Mouse (Mus musculus) MEL (cell line): ENCODE measurements around the gene Retreg1. TPM values are rescaled to one million over a fixed set of nuclear protein-coding genes. Genes with fewer than 3 reads are reported as not detected.

Experiments
- DNase-seq: peaks from one replicate; pipeline ENCODE4 v3.0.0; 2011; ENCODE audit warnings: low read depth, low spot score
- H3K27ac ChIP-seq: 2 replicates; pipeline ENCODE4 v1.5.1; 2012; ENCODE audit warnings: low read depth, mild to moderate bottlenecking, control low read depth, low read length, moderate library complexity; ENCODE audit not compliant: control insufficient read depth
- H3K27me3 ChIP-seq, 2 experiments: fragments of 150-350 bp in 1 of 2; sonication (generic) in 1 of 2; 2 replicates each; pipeline ENCODE4 v1.6.1; 2012; ENCODE audit warnings: low read length in 2 of 2, mild to moderate bottlenecking in 2 of 2, improper control_type of control experiment in 1 of 2, moderate library complexity in 1 of 2; ENCODE audit not compliant: insufficient read depth in 2 of 2, control insufficient read depth in 1 of 2
- H3K36me3 ChIP-seq, 2 experiments: 2 replicates each; pipeline ENCODE4 v1.6.1; 2012 to 2014; ENCODE audit warnings: low read length in 2 of 2, improper control_type of control experiment in 1 of 2, inconsistent platforms in 1 of 2, mild to moderate bottlenecking in 1 of 2; ENCODE audit not compliant: insufficient read depth in 2 of 2, control insufficient read depth in 1 of 2
- H3K4me1 ChIP-seq, 2 experiments: fragments of 150-350 bp in 1 of 2; sonication (generic) in 1 of 2; 2 replicates each; pipeline ENCODE4 v1.6.1; 2012; ENCODE audit warnings: low read length in 2 of 2, improper control_type of control experiment in 1 of 2, mild to moderate bottlenecking in 1 of 2; ENCODE audit not compliant: insufficient read depth in 2 of 2, control insufficient read depth in 1 of 2
- H3K4me3 ChIP-seq, 2 experiments: fragments of 150-350 bp in 1 of 2; sonication (generic) in 1 of 2; 2 replicates each; pipeline ENCODE4 v1.5.1; 2012; ENCODE audit warnings: low read depth in 2 of 2, low read length in 2 of 2, mild to moderate bottlenecking in 2 of 2, moderate library complexity in 2 of 2, control low read depth in 1 of 2, improper control_type of control experiment in 1 of 2; ENCODE audit not compliant: control insufficient read depth in 1 of 2, insufficient read depth in 1 of 2
- H3K79me2 ChIP-seq: 2 replicates; pipeline ENCODE4 v1.6.1; 2012; ENCODE audit warnings: mild to moderate bottlenecking, low read length, moderate library complexity; ENCODE audit not compliant: control insufficient read depth, poor library complexity, insufficient read depth
- H3K9ac ChIP-seq: 2 replicates; pipeline ENCODE4 v1.6.1; 2012; ENCODE audit warnings: low read depth, mild to moderate bottlenecking, control low read depth, low read length, moderate library complexity; ENCODE audit not compliant: control insufficient read depth, poor library complexity, severe bottlenecking
- H3K9me3 ChIP-seq: fragments of 150-350 bp; sonication (generic); replicated peaks from 2 replicates; pipeline ENCODE4 v1.6.1; 2012; ENCODE audit warnings: mild to moderate bottlenecking, low read length, improper control_type of control experiment, moderate library complexity; ENCODE audit not compliant: insufficient read depth
- CHD1 ChIP-seq: IDR thresholded peaks from 2 replicates; pipeline ENCODE4 v1.6.1; 2012; ENCODE audit warnings: low read depth, mild to moderate bottlenecking, inconsistent platforms, low read length, improper control_type of control experiment
- E2F4 ChIP-seq: IDR thresholded peaks from 2 replicates; pipeline ENCODE4 v1.6.1; 2011; ENCODE audit warnings: low read depth, low read length, improper control_type of control experiment, borderline replicate concordance
- EP300 ChIP-seq, 2 experiments: IDR thresholded peaks; 2 replicates each; pipeline ENCODE4 v1.6.1; 2011; ENCODE audit warnings: improper control_type of control experiment in 2 of 2, low read length in 2 of 2, low read depth in 1 of 2, mild to moderate bottlenecking in 1 of 2
- ETS1 ChIP-seq: IDR thresholded peaks from 2 replicates; pipeline ENCODE4 v1.6.1; 2012; ENCODE audit warnings: low read depth, mild to moderate bottlenecking, inconsistent platforms, low read length, improper control_type of control experiment, moderate library complexity
- GATA1 ChIP-seq: IDR thresholded peaks from 2 replicates; pipeline ENCODE4 v1.6.1; 2011; ENCODE audit warnings: low read depth, low read length, improper control_type of control experiment
- HCFC1 ChIP-seq: IDR thresholded peaks from 2 replicates; pipeline ENCODE4 v1.6.1; 2012; ENCODE audit warnings: low read depth, mild to moderate bottlenecking, inconsistent platforms, low read length, improper control_type of control experiment, moderate library complexity
- KAT2A ChIP-seq: conservative IDR thresholded peaks from 2 replicates; pipeline ENCODE4 v1.6.1; 2012; ENCODE audit warnings: low read depth, low read length, improper control_type of control experiment, inconsistent platforms
- MAFK ChIP-seq: IDR thresholded peaks from 2 replicates; pipeline ENCODE4 v1.6.1; 2011; ENCODE audit warnings: low read depth, mild to moderate bottlenecking, low read length, improper control_type of control experiment, borderline replicate concordance
- MAX ChIP-seq: IDR thresholded peaks from 2 replicates; pipeline ENCODE4 v1.6.1; 2011; ENCODE audit warnings: low read length, improper control_type of control experiment
- MAZ ChIP-seq: IDR thresholded peaks from 2 replicates; pipeline ENCODE4 v1.6.1; 2012; ENCODE audit warnings: low read depth, mild to moderate bottlenecking, inconsistent platforms, low read length, improper control_type of control experiment
- MXI1 ChIP-seq: IDR thresholded peaks from 2 replicates; pipeline ENCODE4 v1.6.1; 2011; ENCODE audit warnings: mild to moderate bottlenecking, low read depth, low read length, improper control_type of control experiment
- MYB ChIP-seq: IDR thresholded peaks from 2 replicates; pipeline ENCODE4 v1.6.1; 2011; ENCODE audit warnings: mild to moderate bottlenecking, low read depth, low read length, improper control_type of control experiment
- NELFE ChIP-seq: IDR thresholded peaks from 2 replicates; pipeline ENCODE4 v1.6.1; 2011; ENCODE audit warnings: low read depth, low read length, improper control_type of control experiment
- POLR2AphosphoS5 ChIP-seq: IDR thresholded peaks from 2 replicates; pipeline ENCODE4 v1.6.1; 2012; ENCODE audit warnings: low read depth, borderline replicate concordance, mild to moderate bottlenecking, inconsistent platforms, low read length, moderate library complexity, mixed read lengths
- RCOR1 ChIP-seq: IDR thresholded peaks from 2 replicates; pipeline ENCODE4 v1.6.1; 2012; ENCODE audit warnings: low read depth, mild to moderate bottlenecking, inconsistent platforms, low read length, improper control_type of control experiment
- SIN3A ChIP-seq: IDR thresholded peaks from 2 replicates; pipeline ENCODE4 v1.6.1; 2012; ENCODE audit warnings: low read length, improper control_type of control experiment, inconsistent platforms
- TBP ChIP-seq: IDR thresholded peaks from 2 replicates; pipeline ENCODE4 v1.8.0; 2011; ENCODE audit warnings: low read depth, low read length, improper control_type of control experiment
- UBTF ChIP-seq: IDR thresholded peaks from 2 replicates; pipeline ENCODE4 v1.6.1; 2012; ENCODE audit warnings: low read depth, mild to moderate bottlenecking, inconsistent platforms, low read length, improper control_type of control experiment, moderate library complexity, borderline replicate concordance; ENCODE audit not compliant: insufficient read depth
- ZC3H11A ChIP-seq: IDR thresholded peaks from 2 replicates; pipeline ENCODE4 v1.6.1; 2012; ENCODE audit warnings: low read depth, mild to moderate bottlenecking, inconsistent platforms, low read length, improper control_type of control experiment
- ZNF384 ChIP-seq: IDR thresholded peaks from 2 replicates; pipeline ENCODE4 v1.6.1; 2012; ENCODE audit warnings: low read depth, mild to moderate bottlenecking, inconsistent platforms, low read length, improper control_type of control experiment
- polyA plus RNA-seq, 2 experiments: library from polyadenylated mRNA; stranded (reverse) in 1 of 2; unstranded in 1 of 2; fragments of >175 nt in 1 of 2; fragments of >200 nt in 1 of 2; gene quantifications; 2 replicates each; pipeline versions ENCODE4 v1.2.1 to v1.2.4; 2012; ENCODE audit warnings: low replicate concordance in 2 of 2, low read depth in 1 of 2; ENCODE audit not compliant: insufficient read length in 2 of 2, insufficient read depth in 1 of 2, missing spikeins in 1 of 2
- total RNA-seq: library from RNA; depleted of rRNA; stranded (reverse); fragments of 300-350 nt; gene quantifications from 2 replicates; pipeline ENCODE4 v1.2.3, GENCODE M21; 2012

Retreg1 gene
- total and polyA plus RNA-seq, 3 experiments: 3.1 to 7.6 TPM; not detected in 1

- peaks cover 13 to 17% of the 10 kb centered on the region in 2 experiments for H3K4me1 ChIP-seq
- DNase-seq: no peak
These were observed 95.5 kb downstream of the Retreg1 start for GRCm38 (mm10) chr15:25938496-25938895.

GRCm38 (mm10) chr15:25940397-25941377, 97.7 kb downstream of the Retreg1 start:
- H3K79me2 ChIP-seq: no peaks in the 10 kb centered on the region
- peak overlapping the region; percentile 37 to 65 for H3K4me3 ChIP-seq
- TF ChIP-seq MAX (no peak), E2F4 (no peak), RCOR1 (no peak), HCFC1 (no peak), ETS1 (no peak), MAFK (no peak), SIN3A (no peak), NELFE (no peak), ZC3H11A (no peak), GATA1 (no peak), MYB (no peak), CHD1 (no peak), TBP (no peak), MAZ (no peak), ZNF384 (no peak), POLR2AphosphoS5 (no peak), KAT2A (no peak), EP300 (IDR thresholded peaks at IDR 0.05; ENCODE audit: low read depth in 1 of 2, low read length in 2 of 2) (no peak)
- H3K27me3 ChIP-seq: no peaks in the 10 kb centered on the region
- peaks cover 10 to 17% of the 10 kb centered on the region in 2 experiments for H3K4me1 ChIP-seq
- H3K9me3 ChIP-seq: no peaks in the 10 kb centered on the region
- H3K36me3 ChIP-seq: peaks cover 0 to 10% of the 10 kb centered on the region in 2 experiments; a peak in 2 of 4 replicates
- no peak overlapping the region for H3K27ac ChIP-seq
- DNase-seq: peak; percentile 42
- peak overlapping the region; percentile 29 for H3K9ac ChIP-seq

More at GRCm38 (mm10) chr15:25938496-25938895, 95.5 kb downstream of the Retreg1 start:
- peaks cover 0 to 10% of the 10 kb centered on the region in 2 experiments; a peak in 2 of 4 replicates for H3K36me3 ChIP-seq
- H3K4me3 ChIP-seq: no peak overlapping the region
- H3K27ac ChIP-seq: no peak overlapping the region
- H3K27me3 ChIP-seq: no peaks in the 10 kb centered on the region
- H3K9me3 ChIP-seq: no peaks in the 10 kb centered on the region
- H3K79me2 ChIP-seq: no peaks in the 10 kb centered on the region
- TF ChIP-seq UBTF (no peak), ZNF384 (peak; percentile 62), MXI1 (peak; percentile 78)
- H3K9ac ChIP-seq: no peak overlapping the region
